Mouse (Mus musculus) thymus, adult 2 months (tissue): ENCODE measurements around the gene Atmin.

Source experiments
- CTCF ChIP-seq: fragments of 200-500 bp; IDR thresholded peaks from 2 replicates; pipeline ENCODE4 v1.5.1; 2012; ENCODE audit warnings: mild to moderate bottlenecking, control low read depth, low read length, moderate library complexity, borderline replicate concordance; ENCODE audit not compliant: control insufficient read depth, poor library complexity, insufficient read depth; ENCODE audit errors: extremely low read depth
- POLR2A ChIP-seq: fragments of 200-500 bp; IDR thresholded peaks from 2 replicates; pipeline ENCODE4 v1.6.1; 2012; ENCODE audit warnings: mild to moderate bottlenecking, low read length, control low read depth, moderate library complexity; ENCODE audit not compliant: control insufficient read depth, poor library complexity, insufficient read depth; ENCODE audit errors: extremely low read depth

- TF ChIP-seq CTCF (peak; percentile 59; the same call in 1 of the 2 replicates), POLR2A (no peak)
These were observed 9.2 kb downstream of the Atmin start for GRCm38 (mm10) chr8:116952428-116952827.
